Mouse (Mus musculus): ENCODE results near the gene Kcng1. TPM values are rescaled to one million over a fixed set of nuclear protein-coding genes. Genes with fewer than 3 reads are reported as not detected.

The Kcng1 gene
- polyA plus RNA-seq, 1 experiment from 2014 or later: 2.1 TPM

- Histone ChIP-seq H3K9ac (no peak overlapping the region), H3K27ac (ENCODE audit: poor library complexity, severe bottlenecking) (no peak overlapping the region), H3K4me3 (no peak overlapping the region), H3K4me1 (replicated peaks) (peaks cover 6% of the 10 kb centered on the region; the same call in 1 of the 2 replicates), H3K4me2 (no peak overlapping the region), H3K36me3 (no peaks in the 10 kb centered on the region), H3K27me3 (replicated peaks) (peaks cover 48% of the 10 kb centered on the region), H3K9me3 (replicated peaks) (peaks cover 18% of the 10 kb centered on the region)
- ATAC-seq (ENCODE audit: insufficient number of reproducible peaks, low FRiP score): peak; percentile 51
These were observed 38.7 kb downstream of the Kcng1 start for GRCm38 (mm10) chr2:168242841-168243240.

GRCm38 (mm10) chr2:168238335-168238734 lies 43.2 kb downstream of the Kcng1 start:
- WGBS: 75% methylated on average over 4 of the region's 4 CpGs
- H3K27ac ChIP-seq (ENCODE audit: poor library complexity, severe bottlenecking): no peak overlapping the region
- H3K9ac ChIP-seq: no peak overlapping the region
- no peak overlapping the region for H3K4me2 ChIP-seq
- H3K27me3 ChIP-seq (replicated peaks): peaks cover 7% of the 10 kb centered on the region; the same call in 1 of the 2 replicates
- no peak for ATAC-seq (ENCODE audit: insufficient number of reproducible peaks, low FRiP score)
- peaks cover 13% of the 10 kb centered on the region for H3K36me3 ChIP-seq
- H3K4me1 ChIP-seq (replicated peaks): peaks cover 6% of the 10 kb centered on the region; the same call in 1 of the 2 replicates
- no peak overlapping the region for H3K4me3 ChIP-seq
- H3K9me3 ChIP-seq (replicated peaks): peaks cover 24% of the 10 kb centered on the region

GRCm38 (mm10) chr2:168233286-168233685 lies 48.2 kb downstream of the Kcng1 start:
- Histone ChIP-seq H3K4me3 (no peak overlapping the region), H3K4me2 (no peak overlapping the region), H3K27ac (ENCODE audit: poor library complexity, severe bottlenecking) (no peak overlapping the region), H3K9me3 (replicated peaks) (peaks cover 8% of the 10 kb centered on the region; the same call in 1 of the 2 replicates), H3K4me1 (replicated peaks) (peaks cover 24% of the 10 kb centered on the region), H3K9ac (no peak overlapping the region), H3K36me3 (peaks cover 30% of the 10 kb centered on the region), H3K27me3 (replicated peaks) (no peaks in the 10 kb centered on the region)
- 92% methylated on average over 5 of the region's 5 CpGs for WGBS
- ATAC-seq (ENCODE audit: insufficient number of reproducible peaks, low FRiP score): no peak

GRCm38 (mm10) chr2:168231471-168231829 lies 50.1 kb downstream of the Kcng1 start:
- peaks cover 28% of the 10 kb centered on the region for H3K4me1 ChIP-seq (replicated peaks)
- peaks cover 34% of the 10 kb centered on the region for H3K36me3 ChIP-seq
- H3K9me3 ChIP-seq (replicated peaks): peaks cover 3% of the 10 kb centered on the region; the same call in 1 of the 2 replicates
- no peak for ATAC-seq (ENCODE audit: insufficient number of reproducible peaks, low FRiP score)
- peak overlapping the region; percentile 99 for H3K4me3 ChIP-seq
- peak overlapping the region; percentile 98 for H3K9ac ChIP-seq
- 53% methylated on average over 33 of the region's 33 CpGs for WGBS
- no peak overlapping the region for H3K27ac ChIP-seq (ENCODE audit: poor library complexity, severe bottlenecking)
- no peaks in the 10 kb centered on the region for H3K27me3 ChIP-seq (replicated peaks)
- peak overlapping the region; percentile 78 for H3K4me2 ChIP-seq

GRCm38 (mm10) chr2:168230773-168231470 lies 50.6 kb downstream of the Kcng1 start:
- Histone ChIP-seq H3K9me3 (replicated peaks) (peaks cover 3% of the 10 kb centered on the region; the same call in 1 of the 2 replicates), H3K27ac (ENCODE audit: poor library complexity, severe bottlenecking) (peak overlapping the region; percentile 85), H3K27me3 (replicated peaks) (no peaks in the 10 kb centered on the region), H3K4me1 (replicated peaks) (peaks cover 28% of the 10 kb centered on the region), H3K4me3 (peak overlapping the region; percentile 99), H3K4me2 (peak overlapping the region; percentile 78), H3K9ac (peak overlapping the region; percentile 98), H3K36me3 (peaks cover 40% of the 10 kb centered on the region)
- peak; percentile 15; the same call in 1 of the 2 replicates for ATAC-seq (ENCODE audit: insufficient number of reproducible peaks, low FRiP score)
- WGBS: 3% methylated on average over 105 of the region's 105 CpGs

- H3K4me3 ChIP-seq: peak within 1 kb of the TSS; percentile 99
- H3K27me3 ChIP-seq (replicated peaks): no peaks in the 10 kb centered on the region
- H3K36me3 ChIP-seq: peaks cover 47% of the 10 kb centered on the region
- under 1% methylated on average over 73 of the region's 73 CpGs for WGBS
- peak within 1 kb of the TSS; percentile 85 for H3K27ac ChIP-seq (ENCODE audit: poor library complexity, severe bottlenecking)
- H3K4me1 ChIP-seq (replicated peaks): peaks cover 28% of the 10 kb centered on the region
- peaks cover 3% of the 10 kb centered on the region; the same call in 1 of the 2 replicates for H3K9me3 ChIP-seq (replicated peaks)
- peak within 1 kb of the TSS; percentile 78 for H3K4me2 ChIP-seq
- H3K9ac ChIP-seq: peak within 1 kb of the TSS; percentile 98
- peak; percentile 87 for ATAC-seq (ENCODE audit: insufficient number of reproducible peaks, low FRiP score)
These were observed 51.4 kb downstream of the Kcng1 start, which contains the start of the genes Gm20716, Dpm1 and Mocs3 for GRCm38 (mm10) chr2:168230026-168230728. TSS of gene Gm20716 (minus strand) at chr2:168230364. TSS of gene Dpm1 (minus strand) at chr2:168230591. TSS of gene Mocs3 (plus strand) at chr2:168230622.

GRCm38 (mm10) chr2:168229116-168230025 lies 52.2 kb downstream of the Kcng1 start:
- Histone ChIP-seq H3K4me1 (replicated peaks) (peaks cover 28% of the 10 kb centered on the region), H3K36me3 (peaks cover 53% of the 10 kb centered on the region), H3K27ac (ENCODE audit: poor library complexity, severe bottlenecking) (peak overlapping the region; percentile 85; the same call in 1 of the 2 replicates), H3K4me3 (peak overlapping the region; percentile 99), H3K4me2 (peak overlapping the region; percentile 78), H3K27me3 (replicated peaks) (no peaks in the 10 kb centered on the region), H3K9me3 (replicated peaks) (peaks cover 3% of the 10 kb centered on the region; the same call in 1 of the 2 replicates), H3K9ac (peak overlapping the region; percentile 98)
- WGBS: 17% methylated on average over 41 of the region's 41 CpGs
- peak; percentile 47 for ATAC-seq (ENCODE audit: insufficient number of reproducible peaks, low FRiP score)

- H3K36me3 ChIP-seq: peaks cover 76% of the 10 kb centered on the region
- no peaks in the 10 kb centered on the region for H3K27me3 ChIP-seq (replicated peaks)
- 90% methylated on average over 6 of the region's 6 CpGs for WGBS
- no peak for ATAC-seq (ENCODE audit: insufficient number of reproducible peaks, low FRiP score)
- H3K27ac ChIP-seq (ENCODE audit: poor library complexity, severe bottlenecking): no peak overlapping the region
- no peak overlapping the region for H3K4me2 ChIP-seq
- H3K9ac ChIP-seq: no peak overlapping the region
- H3K4me3 ChIP-seq: no peak overlapping the region
- peaks cover 5% of the 10 kb centered on the region; the same call in 1 of the 2 replicates for H3K4me1 ChIP-seq (replicated peaks)
- H3K9me3 ChIP-seq (replicated peaks): no peaks in the 10 kb centered on the region
These were observed 58.2 kb downstream of the Kcng1 start for GRCm38 (mm10) chr2:168223326-168223725.

- no peaks in the 10 kb centered on the region for H3K27me3 ChIP-seq (replicated peaks)
- no peak for ATAC-seq (ENCODE audit: insufficient number of reproducible peaks, low FRiP score)
- peaks cover 88% of the 10 kb centered on the region for H3K36me3 ChIP-seq
- H3K4me2 ChIP-seq: no peak overlapping the region
- WGBS: 56% methylated on average over 5 of the region's 5 CpGs
- H3K27ac ChIP-seq (ENCODE audit: poor library complexity, severe bottlenecking): no peak overlapping the region
- no peak overlapping the region for H3K9ac ChIP-seq
- no peak overlapping the region for H3K4me3 ChIP-seq
- peaks cover 7% of the 10 kb centered on the region; the same call in 1 of the 2 replicates for H3K4me1 ChIP-seq (replicated peaks)
- no peaks in the 10 kb centered on the region for H3K9me3 ChIP-seq (replicated peaks)
These were observed 67.6 kb downstream of the Kcng1 start for GRCm38 (mm10) chr2:168213788-168214397.

Measured in heart, embryonic 12.5 days (tissue).